Mouse (Mus musculus) induced T-regulatory cell, adult 2 months (primary cell): ENCODE results near the gene Rnpep.
A peak's percentile ranks its signal among the peaks of the same experiment; 100 is the strongest.
"Not testable (repeated sequence)": the region's sequence is repeated elsewhere in the genome, so short reads cannot be mapped to it uniquely, and the experiment has no call there.

Experiments used
- DNase-seq: peaks from one replicate; pipeline ENCODE4 v3.0.0-alpha.2; 2012; ENCODE audit warnings: low read depth

Rnpep gene

DNA sequence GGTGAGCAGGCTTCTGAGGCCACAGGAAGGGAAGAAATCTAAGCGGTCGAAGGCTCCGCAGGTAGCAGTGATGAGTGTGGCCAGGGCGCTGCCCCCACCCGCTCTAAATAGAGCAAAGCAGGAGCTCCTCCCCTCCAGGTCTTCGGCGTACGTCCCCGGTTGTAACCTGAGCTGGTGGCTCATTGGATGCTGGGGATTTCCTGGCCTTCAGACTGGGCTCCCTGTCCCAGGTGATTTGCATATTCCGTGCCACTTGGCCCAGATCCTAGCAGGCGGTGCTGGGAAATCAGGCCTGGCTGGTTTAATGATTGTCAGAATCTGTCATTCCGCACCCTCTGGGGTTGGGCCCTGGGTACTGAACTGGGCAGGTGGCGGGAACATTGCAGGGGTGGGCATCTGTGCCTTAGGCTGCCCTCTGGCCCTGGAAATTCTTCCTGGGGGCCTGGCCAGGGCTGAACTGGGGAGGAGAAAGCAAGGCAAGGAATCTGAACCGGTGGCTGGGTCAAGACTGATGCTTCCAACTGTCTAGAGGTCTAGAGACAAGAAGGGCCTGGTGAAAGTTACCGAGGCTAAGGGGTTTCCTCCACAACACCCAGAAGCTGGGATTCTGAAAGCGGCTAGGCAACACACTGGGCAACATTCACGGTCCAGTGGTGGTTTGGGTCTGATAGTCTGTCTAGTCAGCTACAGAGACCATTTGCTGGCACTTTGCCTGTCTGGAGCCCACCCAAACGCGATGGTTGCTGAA, 25.3 kb downstream of the Rnpep start, which contains the start of gene Elf3:
TSS of gene Elf3 (minus strand) at position 189 of the 748 bp plus-strand sequence.
- DNase-seq, result no peak

DNA sequence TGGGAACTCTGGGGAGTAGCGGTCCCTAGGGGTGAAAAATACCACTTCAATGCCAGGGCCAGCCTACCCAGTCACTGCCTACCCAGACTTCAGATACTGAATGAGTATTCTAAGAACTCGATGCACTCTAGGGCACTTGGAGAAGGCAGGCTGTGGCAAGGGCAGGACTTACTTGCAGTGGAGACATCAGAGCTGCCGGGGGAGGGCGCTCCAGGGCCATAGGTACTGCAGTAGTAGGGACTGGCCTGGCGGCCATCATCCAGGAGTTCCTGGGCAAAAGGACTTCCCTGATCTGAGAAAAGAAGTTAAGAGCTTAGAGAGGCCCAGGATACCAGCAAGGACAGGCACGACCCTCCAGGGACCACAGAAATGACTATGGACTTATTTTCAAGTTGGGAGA, 27.6 kb downstream of the Rnpep start:
- no peak for DNase-seq

DNA sequence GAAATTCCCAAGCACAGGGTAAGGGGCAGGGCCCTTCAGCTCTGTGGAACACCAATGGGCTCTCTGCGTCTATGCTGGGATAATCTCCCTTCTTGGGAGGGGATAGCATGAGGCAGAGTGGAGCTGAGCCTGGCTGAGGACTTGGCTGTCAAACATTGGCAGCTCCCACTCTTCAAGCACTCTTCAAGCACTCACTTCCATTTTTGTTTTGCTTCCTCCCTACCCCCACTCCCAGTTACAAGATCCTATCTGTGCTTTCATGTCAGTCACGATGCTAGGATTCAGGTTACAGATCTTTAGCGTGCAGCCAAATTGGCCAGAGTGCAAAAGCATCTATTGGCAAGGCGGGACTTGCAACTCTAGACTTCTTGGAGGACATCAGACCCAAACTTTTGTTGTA, 31.0 kb downstream of the Rnpep start:
- DNase-seq, result no peak

DNA sequence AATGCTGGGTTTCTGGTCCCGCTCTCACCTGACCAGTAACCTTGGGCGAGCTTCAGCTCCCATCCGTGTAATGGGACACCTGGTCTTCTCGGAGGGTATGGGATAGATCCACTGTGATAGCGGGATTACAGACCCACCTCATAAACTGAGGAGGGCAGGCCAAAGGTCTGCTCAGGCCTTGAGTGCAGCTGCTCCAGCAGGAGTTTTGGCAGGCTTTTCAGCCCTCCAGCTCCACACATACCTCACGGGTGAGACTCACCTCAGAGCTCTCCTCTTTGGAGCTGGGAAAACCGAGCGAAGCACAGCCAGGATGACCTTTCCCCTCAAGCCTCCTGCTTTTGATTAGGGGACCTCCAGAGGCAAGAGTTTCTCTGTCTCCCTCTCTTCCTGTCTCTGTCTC, 32.5 kb downstream of the Rnpep start:
- DNase-seq, result no peak

DNA sequence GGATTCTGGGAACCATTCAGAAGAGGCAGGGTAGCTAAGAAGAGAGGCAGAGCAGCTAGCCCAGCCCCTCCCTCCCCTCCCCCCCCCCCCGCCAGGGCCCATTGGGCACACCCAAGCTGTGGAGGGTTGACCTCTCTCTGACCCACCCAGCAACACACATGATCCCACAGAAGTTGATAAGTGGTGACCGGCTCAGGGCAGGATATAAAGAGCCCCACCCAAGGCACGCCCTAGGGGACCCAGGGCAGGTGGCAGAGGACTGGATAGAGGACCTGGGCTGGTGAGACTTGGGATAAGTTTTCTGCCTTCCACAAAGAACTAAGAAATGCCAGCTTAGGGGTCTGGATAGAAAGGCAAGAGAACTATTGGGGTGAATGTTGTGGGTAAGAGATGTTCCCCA, 33.2 kb downstream of the Rnpep start:
- peak; percentile 23 for DNase-seq

DNA sequence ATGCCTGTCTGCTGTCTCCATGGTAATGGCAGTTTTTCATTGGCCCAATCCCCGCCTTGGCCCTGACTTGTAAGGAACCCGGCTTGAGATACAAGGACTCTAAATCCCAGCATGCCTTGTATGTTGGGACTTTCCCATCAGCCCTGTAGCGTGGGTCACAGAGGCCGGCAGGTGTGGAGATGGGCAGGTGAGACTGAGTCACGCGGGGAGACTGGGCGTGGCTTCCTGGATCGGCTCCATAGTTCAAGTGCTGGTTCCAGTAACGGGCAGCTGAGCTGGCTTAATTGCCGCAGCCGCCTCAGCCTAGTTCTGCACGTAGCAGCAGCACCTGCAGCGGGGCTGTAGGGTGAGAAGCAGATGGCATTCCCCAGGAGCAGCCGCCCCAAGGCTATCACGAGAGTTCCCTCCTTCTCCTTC, 35.4 kb downstream of the Rnpep start:
- peak; percentile 24 for DNase-seq

DNA sequence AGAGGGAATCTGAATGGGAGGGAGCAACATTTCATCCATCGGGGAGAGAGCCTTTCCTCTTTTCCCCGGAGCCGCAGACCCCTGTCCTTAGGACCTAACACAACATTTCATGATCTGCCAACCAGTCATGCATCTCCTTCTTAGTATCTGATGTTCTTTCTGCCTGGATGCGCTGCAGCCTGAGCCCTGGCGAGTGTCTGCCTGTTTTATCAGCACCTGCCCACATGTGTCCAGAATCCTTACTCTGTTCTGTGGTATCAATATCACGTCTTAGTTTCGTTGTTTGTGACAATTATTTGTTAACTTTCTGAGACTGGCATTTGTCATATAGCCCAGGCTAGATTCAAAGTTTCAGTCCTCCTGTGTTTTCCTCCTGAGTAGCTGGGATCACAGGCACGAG, 39.9 kb downstream of the Rnpep start:
- no peak for DNase-seq

DNA sequence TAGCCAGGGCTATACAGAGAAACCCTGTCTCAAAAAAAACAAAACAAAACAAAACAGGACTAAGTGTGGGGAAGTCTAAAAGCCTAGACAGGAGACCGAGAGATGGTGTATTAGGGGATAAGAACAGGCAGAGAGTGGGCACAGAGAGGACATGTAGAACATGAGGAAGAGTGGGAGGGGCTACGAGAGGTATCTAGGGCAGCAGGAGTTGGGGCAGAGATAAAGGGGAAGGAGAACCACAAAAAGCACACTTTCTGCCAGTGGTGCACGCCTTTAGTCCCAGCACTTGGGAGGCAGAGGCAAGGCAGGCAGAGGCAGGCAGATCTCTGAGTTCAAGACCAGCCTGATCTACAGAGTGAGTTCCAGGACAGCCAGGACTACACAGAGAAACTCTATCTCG, 43.7 kb downstream of the Rnpep start:
- DNase-seq, result not testable (repeated sequence)

DNA sequence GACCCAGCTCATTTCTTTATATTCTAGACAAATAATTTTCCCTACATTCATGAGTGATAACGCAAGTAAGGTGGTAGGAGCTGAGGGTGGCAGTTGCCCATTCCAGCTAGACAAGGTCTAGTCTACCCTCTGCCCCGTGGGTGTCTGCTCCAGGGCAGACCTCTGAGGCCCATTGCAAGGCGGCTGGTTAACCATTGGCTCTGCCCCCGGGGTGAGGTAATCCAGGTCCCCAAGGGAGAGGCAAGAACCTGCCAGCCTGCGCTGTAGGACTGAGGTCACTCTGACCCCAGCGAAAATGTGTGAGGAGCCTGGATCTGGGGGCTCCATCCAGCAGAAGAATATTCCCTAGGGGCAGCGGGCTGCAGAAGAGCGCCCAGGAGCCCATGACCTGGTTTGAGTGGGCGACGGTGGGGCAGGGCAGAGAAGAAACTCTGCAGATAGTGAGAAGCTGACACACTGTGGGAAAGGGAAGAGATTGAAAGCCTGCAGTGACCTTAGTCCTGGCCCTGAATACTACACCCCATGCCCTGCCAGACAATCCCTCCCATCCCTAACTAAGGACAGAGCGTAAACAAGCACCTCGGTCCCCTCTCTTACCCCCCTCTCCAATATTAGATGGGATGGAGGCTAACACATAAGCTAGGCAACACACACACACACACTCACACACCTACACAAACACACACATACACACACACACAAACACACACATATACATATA, 46.6 kb downstream of the Rnpep start:
- no peak for DNase-seq

DNA sequence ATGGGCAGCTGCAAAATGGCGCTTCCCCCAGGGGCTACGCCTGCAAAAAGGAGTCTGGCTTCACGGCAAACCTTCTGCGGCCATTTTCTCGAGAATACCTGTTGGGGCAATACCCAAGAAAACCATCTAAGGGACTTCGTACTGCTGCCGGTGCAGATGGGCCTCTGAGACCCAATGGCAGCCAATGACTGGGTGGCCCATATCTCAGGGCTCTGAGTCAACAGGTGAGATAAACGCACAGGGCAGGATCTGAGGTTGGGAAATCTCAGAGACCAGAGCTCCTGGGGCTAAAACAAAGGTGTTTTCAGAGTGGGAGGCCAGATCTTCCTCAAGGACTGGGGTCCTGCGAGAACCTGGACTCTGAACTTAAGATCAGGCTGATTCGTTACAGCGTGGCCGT, 49.1 kb downstream of the Rnpep start:
- DNase-seq, result no peak

DNA sequence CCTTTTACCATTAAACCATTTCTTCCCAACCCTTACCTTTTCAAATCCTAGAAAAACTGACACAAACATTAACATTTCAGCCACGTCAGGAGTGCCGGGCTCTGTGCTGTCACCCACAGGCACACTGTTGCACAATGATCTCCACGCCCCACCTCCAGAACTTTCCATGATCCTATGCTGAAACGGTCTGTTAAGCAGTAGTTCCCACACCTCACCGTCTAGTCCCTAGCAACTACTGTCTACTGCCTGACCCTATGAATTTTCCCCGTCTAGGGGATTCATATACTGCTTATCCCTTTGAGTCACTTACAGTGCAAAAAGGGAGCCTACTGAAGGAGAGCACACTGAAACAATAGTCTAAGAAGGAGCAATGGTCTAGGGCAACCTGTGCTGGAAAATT, 49.9 kb downstream of the Rnpep start:
- DNase-seq, result no peak

DNA sequence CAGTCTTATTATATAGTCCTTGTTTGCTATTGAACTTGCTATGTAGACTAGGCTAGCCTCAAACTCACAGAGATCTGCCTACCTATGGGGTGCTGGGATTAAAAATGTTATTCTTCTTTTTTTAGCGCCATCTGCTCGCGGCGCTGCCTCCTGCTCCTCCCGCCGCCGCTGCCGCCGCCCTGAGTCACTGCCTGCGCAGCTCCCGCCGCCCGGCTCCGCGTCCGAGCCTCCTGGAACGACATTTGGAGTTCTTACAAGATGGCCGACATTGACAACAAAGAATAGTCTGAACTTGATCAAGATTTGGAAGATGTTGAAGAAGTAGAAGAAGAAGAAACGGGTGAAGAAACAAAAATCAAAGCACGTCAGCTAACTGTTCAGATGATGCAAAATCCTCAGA, 52.0 kb downstream of the Rnpep start:
- not testable (repeated sequence) for DNase-seq

DNA sequence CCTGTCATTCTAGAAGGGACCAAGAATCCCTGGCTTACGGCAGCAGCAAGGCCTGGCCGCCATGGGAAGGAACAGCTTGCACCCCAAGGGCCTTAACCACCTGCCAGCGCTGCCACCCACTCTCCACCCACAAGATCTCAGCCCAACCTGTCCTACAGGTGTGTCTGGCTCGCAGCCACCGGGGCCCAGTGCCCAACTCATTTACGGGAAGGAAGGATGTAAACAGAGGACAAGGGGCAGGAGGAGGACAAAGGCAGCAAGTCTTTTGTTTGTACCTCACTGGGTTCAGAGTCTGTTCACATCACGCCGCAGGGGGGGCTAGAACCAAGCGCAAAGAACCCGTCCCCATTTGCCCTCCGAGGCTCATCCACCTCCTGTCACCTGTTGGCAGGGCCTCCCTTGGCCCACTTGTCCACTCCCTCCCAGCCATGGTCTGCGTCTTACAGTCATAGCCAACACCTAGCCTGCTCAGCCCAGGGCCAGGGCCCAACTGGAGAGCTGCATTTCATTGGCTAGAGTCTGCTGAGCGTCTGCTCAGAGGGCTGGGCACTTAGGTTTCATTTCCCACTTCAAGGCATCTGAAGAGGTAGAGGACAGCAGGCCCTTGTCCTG, 56.4 kb downstream of the Rnpep start:
- DNase-seq, result no peak

DNA sequence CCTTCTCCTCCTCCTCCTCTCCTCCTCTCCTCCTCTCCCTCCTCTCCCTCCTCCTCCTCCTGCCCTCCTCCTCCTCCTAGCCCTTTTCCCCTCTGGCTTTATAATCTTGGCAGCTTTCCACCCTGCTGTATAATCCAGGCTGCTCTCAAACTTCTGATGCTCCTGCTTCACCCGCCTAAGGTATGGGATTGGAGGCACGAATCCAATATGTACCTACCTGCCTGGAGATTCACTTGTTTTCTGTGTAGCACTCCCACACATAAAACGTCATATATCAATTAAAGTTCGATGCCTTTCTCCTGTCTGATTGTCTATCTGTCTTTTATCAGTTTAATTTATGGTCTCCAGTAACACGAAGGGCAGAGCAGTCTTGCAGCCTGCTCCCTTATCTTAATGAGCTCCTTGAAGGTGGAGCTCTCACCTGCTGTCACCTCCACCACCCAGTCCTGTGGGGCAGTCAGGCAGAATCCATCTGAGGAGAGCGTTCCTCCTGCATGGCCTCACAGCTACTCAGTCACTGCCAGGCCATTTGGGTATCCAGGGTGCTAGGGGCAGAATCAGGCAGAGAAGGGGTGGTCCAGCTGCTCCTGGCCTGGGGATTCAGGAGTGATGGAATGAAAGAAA, 58.8 kb downstream of the Rnpep start:
- no peak for DNase-seq

DNA sequence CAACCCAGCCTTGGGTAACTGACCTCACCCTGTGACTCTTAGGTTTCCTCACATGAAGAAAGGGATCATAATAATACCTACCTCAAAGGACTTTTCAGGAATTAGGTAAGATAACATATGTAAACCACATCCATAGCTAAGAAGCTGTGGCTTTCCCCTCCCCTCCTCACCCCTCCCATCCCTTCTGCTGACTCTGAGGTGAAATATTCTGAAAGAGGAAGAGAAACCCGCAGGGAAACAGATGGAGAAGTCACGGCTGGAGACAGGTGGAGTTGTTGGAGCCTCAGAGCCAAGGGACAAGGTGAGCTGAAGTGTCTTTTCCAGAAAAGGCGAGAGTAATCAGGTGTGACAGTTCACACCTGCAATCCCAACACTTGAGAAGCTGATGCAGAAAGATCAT, 59.7 kb downstream of the Rnpep start:
- no peak for DNase-seq

DNA sequence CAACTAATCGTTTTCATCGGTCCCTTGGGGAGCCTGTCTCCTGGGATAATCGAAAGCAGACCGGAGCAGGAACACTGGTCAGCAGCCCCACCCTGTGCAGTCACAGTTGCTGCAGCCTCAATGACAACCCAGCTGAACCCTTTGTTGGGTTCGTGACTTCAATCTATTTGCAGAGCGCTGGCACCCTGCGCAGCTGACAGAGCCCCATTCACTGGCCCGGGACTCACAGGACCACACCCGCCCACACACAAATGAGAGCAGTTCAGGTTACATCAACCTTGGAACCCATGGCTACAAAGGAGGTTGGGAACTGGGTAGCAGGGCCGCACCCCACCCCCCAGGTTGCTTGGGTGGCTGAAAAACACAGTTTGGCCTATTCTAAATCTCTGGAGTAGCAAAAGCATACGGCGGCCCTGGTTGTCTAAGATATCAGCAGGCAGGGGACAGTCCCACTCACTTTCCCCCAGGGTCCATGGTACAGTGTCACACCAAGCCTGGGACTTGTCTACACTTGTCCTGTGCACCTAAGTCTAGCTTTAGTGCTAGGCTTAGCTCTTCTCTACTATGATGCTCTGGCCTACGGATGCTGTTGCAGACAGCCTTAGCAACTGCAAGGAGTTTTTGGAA, 66.2 kb downstream of the Rnpep start:
- DNase-seq, result no peak

DNA sequence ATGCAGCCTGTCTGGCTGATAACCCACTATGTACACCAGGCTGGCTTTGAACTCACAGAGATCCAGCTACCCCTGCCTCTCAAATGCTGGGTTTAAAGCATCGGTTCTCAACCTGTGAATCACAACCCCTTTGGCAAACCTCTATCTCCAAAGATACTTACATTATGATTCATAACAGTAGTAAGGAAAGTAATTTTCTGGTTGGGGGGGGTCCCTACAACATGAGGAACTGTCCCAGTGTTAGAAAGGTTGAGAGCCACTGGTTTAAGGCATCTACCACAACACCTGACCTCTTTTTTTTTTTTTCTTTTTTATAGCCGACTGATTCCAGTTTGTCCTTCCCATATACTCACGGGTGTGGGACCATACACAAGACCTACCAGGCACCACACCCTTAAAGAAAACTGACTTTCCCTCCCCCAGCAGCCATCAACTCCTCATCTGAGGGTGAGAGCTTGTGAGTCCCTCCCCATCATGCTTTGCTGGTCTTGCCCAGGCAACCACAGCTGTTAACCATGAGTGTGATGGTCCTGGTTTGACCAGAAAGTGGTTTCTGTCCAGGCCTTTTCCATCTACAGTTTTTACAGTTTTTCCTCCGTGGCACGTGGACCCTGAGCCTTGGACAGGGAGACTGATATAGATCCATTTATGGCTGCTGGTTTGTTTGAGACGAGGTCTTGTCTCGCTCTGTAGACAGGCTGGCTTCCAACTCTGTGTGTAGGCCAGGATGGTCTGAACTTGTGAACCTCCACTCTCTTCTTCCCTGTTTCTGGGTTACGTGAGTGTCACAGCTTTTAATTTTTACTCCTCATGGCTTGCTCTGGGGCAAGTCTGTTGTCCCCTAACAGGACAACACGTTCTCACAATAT, 69.9 kb downstream of the Rnpep start:
- no peak for DNase-seq
